Mouse (Mus musculus) midbrain, embryonic 14.5 days (tissue): ENCODE data around the gene Pcgf3. TPM values are rescaled to one million over a fixed set of nuclear protein-coding genes. Genes with fewer than 3 reads are reported as not detected.
"Not testable (repeated sequence)": the region's sequence is repeated elsewhere in the genome, so short reads cannot be mapped to it uniquely, and the experiment has no call there.

ENCODE experiments used
- ATAC-seq: fragments of 200-750 bp; cut with Nextera tagmentation; 2 replicates; pipeline ENCODE4 v1.8.0; 2017; ENCODE audit warnings: moderate number of reproducible peaks, moderate library complexity; ENCODE audit not compliant: low FRiP score, low TSS enrichment
- DNase-seq: peaks from one replicate; pipeline ENCODE4 v3.0.0-alpha.2; 2015
- H3K27ac ChIP-seq: fragments of 300-500 bp; sonication (generic); replicated peaks from 2 replicates; pipeline ENCODE4 v1.5.1; 2014; ENCODE audit warnings: mild to moderate bottlenecking, low read depth, low read length, moderate library complexity
- H3K27me3 ChIP-seq: fragments of 300-500 bp; sonication (generic); 2 replicates; pipeline ENCODE4 v1.6.1; 2014; ENCODE audit warnings: low read length, control low read depth, mixed read lengths; ENCODE audit not compliant: control insufficient read depth, insufficient read depth
- H3K36me3 ChIP-seq: fragments of 300-500 bp; sonication (generic); 2 replicates; pipeline ENCODE4 v1.6.1; 2014; ENCODE audit warnings: low read length, control low read depth; ENCODE audit not compliant: control insufficient read depth, insufficient read depth
- H3K4me1 ChIP-seq: fragments of 300-500 bp; sonication (generic); 2 replicates; pipeline ENCODE4 v1.6.1; 2014; ENCODE audit warnings: mild to moderate bottlenecking, antibody characterized with exemption, low read length, control low read depth; ENCODE audit not compliant: control insufficient read depth, insufficient read depth
- H3K4me2 ChIP-seq: fragments of 300-500 bp; sonication (generic); 2 replicates; pipeline ENCODE4 v1.6.1; 2014; ENCODE audit warnings: mild to moderate bottlenecking, low read length, moderate library complexity
- H3K4me3 ChIP-seq: fragments of 300-500 bp; sonication (generic); replicated peaks from 2 replicates; pipeline ENCODE4 v1.5.1; 2014; ENCODE audit warnings: low read depth, low read length
- H3K9ac ChIP-seq: fragments of 300-500 bp; sonication (generic); replicated peaks from 2 replicates; pipeline ENCODE4 v1.6.1; 2014; ENCODE audit warnings: mild to moderate bottlenecking, low read length, moderate library complexity
- H3K9me3 ChIP-seq: fragments of 300-500 bp; sonication (generic); 2 replicates; pipeline ENCODE4 v1.6.1; 2016; ENCODE audit warnings: low read length, control low read depth, mixed read lengths; ENCODE audit not compliant: control insufficient read depth
- WGBS: fragments of 180-500 bp; shearing (Covaris S2); extraction: QIAGEN DNeasy Blood & Tissue Kit; methylation state at CpG from one replicate; pipeline ENCODE4 v1.1.7; 2014; 5-methylcytosine and 5-hydroxymethylcytosine counted together
- polyA plus RNA-seq: library from polyadenylated mRNA; unstranded; fragments of >200 nt; fragmentation: Nextera tagmentation; extraction: Ambion mirVana; gene quantifications from 2 replicates; pipeline ENCODE4 v1.2.1, GENCODE M21; 2014

Pcgf3 gene
- polyA plus RNA-seq, 1 experiment from 2014 or later, result 35.2 TPM

DNA sequence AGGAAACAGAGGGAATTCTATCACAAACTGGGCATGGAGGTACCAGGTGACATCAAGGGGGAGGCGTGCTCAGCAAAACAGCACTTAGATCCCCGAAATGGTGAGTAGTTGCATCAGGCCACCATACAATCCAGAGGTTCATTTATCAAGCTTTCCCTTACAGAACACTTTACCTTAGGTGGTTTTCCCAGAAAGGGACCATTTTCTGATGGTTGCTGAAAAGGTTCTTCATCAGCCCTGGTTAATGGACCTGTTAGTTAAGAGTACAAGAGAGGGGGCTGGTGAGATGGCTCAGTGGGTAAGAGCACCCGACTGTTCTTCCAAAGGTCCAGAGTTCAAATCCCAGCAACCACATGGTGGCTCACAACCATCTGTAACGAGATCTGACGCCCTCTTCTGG is 25.1 kb downstream of the Pcgf3 start:
- WGBS, result 96% methylated on average over 3 of the region's 5 CpGs

DNA sequence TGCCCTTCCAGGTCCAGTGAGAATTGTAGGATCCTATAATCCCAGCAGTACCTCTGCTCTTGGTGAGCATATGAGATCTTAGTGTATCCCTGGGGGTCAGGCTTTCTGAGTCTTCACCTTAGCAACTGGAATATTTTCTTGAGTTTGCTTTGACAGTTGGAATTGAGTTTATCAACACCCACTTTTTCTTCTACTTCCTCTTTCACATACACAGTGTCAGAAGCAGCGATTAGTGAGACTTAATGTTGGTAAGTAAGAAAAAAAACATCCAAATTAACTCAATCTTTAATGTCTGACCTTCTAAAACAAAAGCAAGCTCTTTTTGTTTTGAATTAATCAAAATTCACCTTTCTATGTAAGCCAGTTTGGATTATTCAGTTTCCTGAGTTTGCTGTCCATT is 40.5 kb downstream of the Pcgf3 start:
- ATAC-seq, result no peak
- 92% methylated on average over 1 of the region's 1 CpGs for WGBS

More for the DNA sequence above, 25.1 kb downstream of the Pcgf3 start:
- not testable (repeated sequence) for H3K27ac ChIP-seq, ATAC-seq, H3K27me3 ChIP-seq, DNase-seq, H3K4me3 ChIP-seq, H3K9me3 ChIP-seq, H3K4me2 ChIP-seq, H3K9ac ChIP-seq, H3K4me1 ChIP-seq
- H3K36me3 ChIP-seq, result peaks cover 81% of the 10 kb centered on the region

DNA sequence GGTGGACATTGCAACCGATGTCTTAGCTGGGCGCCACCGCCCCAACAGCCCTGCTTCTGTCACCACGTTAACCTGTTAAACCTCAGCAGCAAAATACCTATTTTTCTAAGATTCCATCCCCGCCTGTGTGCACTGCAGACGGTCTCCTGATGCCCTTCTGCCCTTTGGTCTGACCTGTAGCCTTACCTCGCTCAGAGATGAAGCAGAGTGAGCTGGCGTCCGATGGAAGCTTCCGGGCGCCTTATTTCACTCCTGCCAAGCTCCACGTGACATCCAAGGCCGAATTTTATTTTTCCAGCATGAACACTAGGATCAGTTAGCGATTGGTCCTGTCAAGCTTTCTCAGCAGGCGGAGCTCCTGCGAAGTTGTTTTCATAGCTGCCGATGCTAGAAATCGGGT is 41.3 kb downstream of the Pcgf3 start:
- H3K4me2 ChIP-seq, result no peak overlapping the region
- ATAC-seq (no peak), DNase-seq (no peak)
- peaks cover 87% of the 10 kb centered on the region for H3K36me3 ChIP-seq
- H3K4me1 ChIP-seq, result no peaks in the 10 kb centered on the region
- H3K27me3 ChIP-seq, result no peaks in the 10 kb centered on the region
- 92% methylated on average over 18 of the region's 18 CpGs for WGBS
- H3K9ac ChIP-seq, result no peak overlapping the region
- no peaks in the 10 kb centered on the region for H3K9me3 ChIP-seq
- no peak overlapping the region for H3K4me3 ChIP-seq
- no peak overlapping the region for H3K27ac ChIP-seq

More for the DNA sequence above, 40.5 kb downstream of the Pcgf3 start:
- Histone ChIP-seq H3K9ac (no peak overlapping the region), H3K4me3 (no peak overlapping the region), H3K9me3 (no peaks in the 10 kb centered on the region), H3K27ac (no peak overlapping the region), H3K27me3 (no peaks in the 10 kb centered on the region), H3K36me3 (peaks cover 93% of the 10 kb centered on the region), H3K4me2 (no peak overlapping the region), H3K4me1 (no peaks in the 10 kb centered on the region)
- no peak for DNase-seq

DNA sequence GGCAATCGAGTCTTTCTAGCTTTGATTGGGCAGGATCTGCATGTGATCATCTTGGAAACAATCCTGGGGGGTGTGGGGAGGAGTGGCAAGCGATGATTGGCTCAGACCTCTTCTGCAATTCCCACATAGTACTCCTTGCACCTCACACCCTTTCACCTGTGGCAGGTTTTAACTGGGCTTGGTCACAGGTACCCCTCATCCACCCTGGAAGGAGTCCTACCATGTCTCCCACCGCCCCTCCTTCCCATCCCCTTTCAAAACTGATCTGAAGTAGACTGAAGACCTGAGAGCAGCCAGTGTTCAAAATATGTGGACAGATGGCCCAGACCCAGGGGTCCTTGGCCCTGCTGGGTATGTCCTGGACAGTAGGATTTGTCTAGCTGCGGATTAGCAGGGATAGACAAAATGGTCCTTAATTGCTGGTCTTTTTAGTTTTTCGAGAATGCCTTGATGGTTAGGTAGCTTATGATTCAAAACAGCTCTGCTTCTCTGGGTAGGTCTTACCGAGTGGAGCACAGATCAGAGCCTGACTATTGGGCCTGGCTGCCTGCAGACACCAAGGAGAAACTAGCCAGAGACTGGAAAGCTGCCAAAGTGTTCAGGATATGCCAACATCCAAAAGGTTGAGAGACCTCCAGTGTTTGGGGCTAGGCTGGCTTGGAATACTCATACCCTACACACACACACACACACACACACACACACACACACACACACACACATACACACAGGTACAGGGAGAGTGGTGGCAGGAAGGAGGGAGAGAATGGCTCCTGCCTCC is 54.7 kb downstream of the Pcgf3 start:
- ATAC-seq, result no peak

DNA sequence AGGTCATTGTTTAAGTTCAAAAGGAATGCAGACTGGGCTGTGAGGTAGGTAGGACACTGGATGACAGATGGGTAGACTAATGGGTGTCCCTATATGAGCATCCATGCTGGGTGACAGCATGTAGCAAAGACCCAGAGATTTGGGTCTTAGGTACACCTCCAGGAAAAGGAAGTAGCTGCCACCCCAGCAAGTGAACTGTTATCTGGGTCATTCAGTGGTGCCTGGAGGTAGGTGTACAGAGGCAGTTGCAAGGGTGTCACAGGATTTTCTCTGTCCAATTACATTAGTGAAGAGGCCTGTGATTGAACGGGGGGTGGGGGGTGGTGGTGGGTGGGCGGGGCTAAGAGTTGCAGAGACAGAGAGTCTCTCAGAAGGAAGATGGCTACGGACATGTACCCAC is 55.6 kb downstream of the Pcgf3 start:
- H3K9ac ChIP-seq, result no peak overlapping the region
- no peak for ATAC-seq
- WGBS, result 84% methylated on average over 3 of the region's 3 CpGs
- H3K9me3 ChIP-seq, result no peaks in the 10 kb centered on the region
- H3K4me2 ChIP-seq, result no peak overlapping the region
- H3K4me1 ChIP-seq, result no peaks in the 10 kb centered on the region
- DNase-seq, result no peak
- no peaks in the 10 kb centered on the region for H3K27me3 ChIP-seq
- no peak overlapping the region for H3K27ac ChIP-seq
- H3K36me3 ChIP-seq, result 0 out of 2 replicates have a peak, but pooled peaks cover 6% of the 10 kb centered on the region
- H3K4me3 ChIP-seq, result no peak overlapping the region

More for the DNA sequence above, 54.7 kb downstream of the Pcgf3 start:
- no peaks in the 10 kb centered on the region for H3K27me3 ChIP-seq
- no peak overlapping the region for H3K27ac ChIP-seq
- H3K9me3 ChIP-seq, result no peaks in the 10 kb centered on the region
- H3K36me3 ChIP-seq, result 0 out of 2 replicates have a peak, but pooled peaks cover 6% of the 10 kb centered on the region
- WGBS, result 66% methylated on average over 6 of the region's 6 CpGs
- no peak overlapping the region for H3K4me3 ChIP-seq
- H3K9ac ChIP-seq, result no peak overlapping the region
- no peak overlapping the region for H3K4me2 ChIP-seq
- no peaks in the 10 kb centered on the region for H3K4me1 ChIP-seq
- DNase-seq, result peak; percentile 10

DNA sequence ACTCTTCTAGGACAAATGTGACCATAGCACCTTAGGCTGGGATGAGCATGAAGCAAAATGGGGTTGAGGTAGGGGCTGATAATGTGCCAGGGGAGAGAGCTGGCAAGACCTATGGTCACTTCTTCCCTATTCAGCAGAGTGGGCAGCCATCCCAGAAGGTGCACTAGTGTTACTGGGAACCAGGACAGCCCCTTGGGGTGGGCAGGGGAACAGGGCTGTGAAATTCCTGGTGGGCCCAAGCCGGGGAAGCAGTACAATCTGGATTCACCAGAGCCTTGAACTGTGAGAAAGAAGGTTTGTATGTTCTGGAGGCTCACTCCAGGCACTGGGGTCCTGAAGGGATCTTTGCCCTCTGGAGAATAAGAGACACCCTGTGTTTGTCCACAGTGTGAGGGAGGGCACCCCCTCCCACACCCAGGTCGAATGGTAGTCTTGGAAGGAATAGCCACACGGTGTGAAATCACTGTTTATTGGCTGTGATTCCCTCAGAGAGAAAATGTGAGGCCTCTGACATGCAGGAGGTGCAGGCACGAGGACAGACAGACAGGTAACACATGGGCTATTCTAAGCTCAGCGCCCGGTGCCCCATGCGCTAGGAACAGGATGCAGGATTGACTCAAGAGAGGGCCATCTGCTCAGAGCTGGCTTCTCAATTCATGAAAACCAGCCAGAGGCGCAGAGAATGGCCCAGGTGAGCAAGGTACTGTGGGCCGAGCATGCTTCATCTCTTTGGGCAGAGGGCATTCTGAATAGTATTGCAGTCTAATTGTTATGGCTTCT is 57.3 kb downstream of the Pcgf3 start:
- no peaks in the 10 kb centered on the region for H3K27me3 ChIP-seq
- H3K9me3 ChIP-seq, result no peaks in the 10 kb centered on the region
- H3K36me3 ChIP-seq, result peaks cover 12% of the 10 kb centered on the region; the same call in 1 of the 2 replicates
- H3K4me3 ChIP-seq, result no peak overlapping the region
- H3K9ac ChIP-seq, result no peak overlapping the region
- H3K4me2 ChIP-seq, result no peak overlapping the region
- no peaks in the 10 kb centered on the region for H3K4me1 ChIP-seq
- WGBS, result 83% methylated on average over 9 of the region's 9 CpGs
- DNase-seq (no peak), ATAC-seq (no peak)
- no peak overlapping the region for H3K27ac ChIP-seq

DNA sequence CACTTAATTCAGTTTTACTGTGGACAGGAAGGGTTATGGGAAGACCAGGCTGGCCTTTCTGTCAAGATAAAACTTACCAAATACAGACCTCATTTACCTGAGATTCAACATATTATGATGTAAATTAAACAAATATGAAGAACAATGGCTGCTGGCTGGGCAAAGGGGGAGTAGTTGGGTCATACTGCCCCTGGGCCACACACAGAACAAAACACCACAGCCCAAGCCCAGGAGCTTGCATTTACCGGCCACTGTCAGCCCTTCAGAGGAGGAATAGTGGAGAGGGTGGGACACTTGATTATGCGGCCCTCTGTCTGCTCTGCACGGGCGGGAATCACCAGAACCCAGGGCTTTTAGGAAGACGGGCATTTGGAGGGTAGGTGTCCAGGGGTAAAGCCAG is 57.9 kb downstream of the Pcgf3 start:
- no peak overlapping the region for H3K4me3 ChIP-seq
- peaks cover 13% of the 10 kb centered on the region; the same call in 1 of the 2 replicates for H3K36me3 ChIP-seq
- H3K27me3 ChIP-seq, result no peaks in the 10 kb centered on the region
- DNase-seq (no peak), ATAC-seq (no peak)
- 70% methylated on average over 5 of the region's 5 CpGs for WGBS
- no peak overlapping the region for H3K4me2 ChIP-seq
- no peaks in the 10 kb centered on the region for H3K4me1 ChIP-seq
- no peak overlapping the region for H3K9ac ChIP-seq
- H3K9me3 ChIP-seq, result no peaks in the 10 kb centered on the region
- H3K27ac ChIP-seq, result no peak overlapping the region

DNA sequence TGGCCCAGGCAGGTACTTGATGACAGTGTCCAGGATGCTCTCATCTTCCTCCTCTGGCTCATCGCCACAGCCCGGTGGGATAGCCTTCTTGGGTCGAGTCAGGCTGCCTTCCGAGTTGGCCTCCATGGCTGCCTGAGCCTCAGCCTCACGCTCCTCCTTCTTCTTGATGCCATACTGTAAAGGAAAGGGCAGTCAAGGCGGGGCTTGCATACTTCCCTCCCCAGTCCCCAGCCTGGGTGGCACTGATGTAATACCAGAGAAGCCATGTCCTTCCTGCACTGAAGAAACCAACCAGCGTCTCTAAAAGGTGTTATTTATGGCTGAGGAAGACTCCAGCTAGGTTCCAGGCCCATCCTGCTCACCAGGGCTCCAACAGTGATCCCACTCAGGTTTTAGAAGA is 59.1 kb downstream of the Pcgf3 start:
- Histone ChIP-seq H3K27me3 (no peaks in the 10 kb centered on the region), H3K9me3 (no peaks in the 10 kb centered on the region), H3K4me2 (no peak overlapping the region), H3K9ac (no peak overlapping the region), H3K27ac (no peak overlapping the region), H3K4me3 (no peak overlapping the region), H3K4me1 (no peaks in the 10 kb centered on the region), H3K36me3 (peaks cover 13% of the 10 kb centered on the region; the same call in 1 of the 2 replicates)
- DNase-seq (no peak), ATAC-seq (no peak)
- 89% methylated on average over 7 of the region's 7 CpGs for WGBS
